Mouse (Mus musculus): ENCODE results near the gene Spata2l.

DNA sequence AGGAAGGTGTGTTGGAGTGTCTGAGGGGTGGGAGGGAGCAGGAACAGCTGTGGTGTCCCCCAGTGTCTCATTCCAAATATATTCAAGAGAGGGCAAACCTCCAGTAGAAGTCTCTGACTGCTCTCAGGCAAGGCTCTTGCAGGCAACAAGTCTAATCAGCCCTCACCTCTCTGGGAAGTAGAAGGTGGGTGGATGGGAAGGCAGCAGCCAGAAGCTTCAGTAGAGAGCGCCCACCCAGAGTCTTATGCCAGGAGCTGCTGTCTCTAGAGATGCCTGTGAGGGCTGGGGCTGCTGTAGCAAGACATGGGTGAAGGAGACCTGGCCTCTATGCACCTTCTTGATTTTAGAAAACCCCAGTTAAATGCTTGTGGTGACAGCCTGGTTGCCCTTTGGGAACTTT lies 7.6 kb downstream of the Spata2l start:
- no peak for TF ChIP-seq EP300 (IDR thresholded peaks at IDR 0.05; ENCODE audit: low read depth)
- no peak for TF ChIP-seq CTCF (IDR thresholded peaks at IDR 0.05; ENCODE audit: low read depth)
